19 mouse cellular contexts compared by ENCODE assay signal in genomic region chr2:9547771-9548590, GRCm38 (mm10).
DNase-seq lines count a peak whose midpoint lies in the region; ATAC-seq lines count a peak whose summit lies in the region.
"Had no signal": no experiment of that assay in that cellular context is flagged by ENCODE, and none has a peak within 500 bp of the region (broad histone marks: within the 10 kb centered on the region; RNA-seq: fewer than 3 reads in every experiment).

No protein-coding gene starts in this region.

- H3K9me3 ChIP-seq in heart, embryonic 11.5 days (replicated peaks; ENCODE audit: control insufficient read depth, low read length), result no peaks in the 10 kb centered on the region
- H3K9me3 ChIP-seq in lung, embryonic 15.5 days, result no peaks in the 10 kb centered on the region
- H3K9me3 ChIP-seq: embryonic facial prominence, embryonic 12.5 days; hindbrain, embryonic 13.5 days; limb, embryonic 10.5 days; midbrain, embryonic 12.5 days had no signal

- H3K4me3 ChIP-seq in heart, embryonic 11.5 days (ENCODE audit: low read depth, low read length), result no peak overlapping the region
- no peak overlapping the region for H3K4me3 ChIP-seq in brown adipose tissue, adult 24 weeks (ENCODE audit: insufficient read depth, low read depth, low read length)
- H3K4me3 ChIP-seq in lung, embryonic 15.5 days, result no peak overlapping the region
- H3K4me3 ChIP-seq: embryonic facial prominence, embryonic 12.5 days; hindbrain, embryonic 13.5 days; limb, embryonic 10.5 days; midbrain, embryonic 12.5 days had no signal

- H3K4me1 ChIP-seq in heart, embryonic 11.5 days (ENCODE audit: control insufficient read depth, insufficient read depth, low read length), result no peaks in the 10 kb centered on the region
- H3K4me1 ChIP-seq in brown adipose tissue, adult 24 weeks (ENCODE audit: control insufficient read depth, insufficient read depth, insufficient read length, low read length), result peaks cover 7% of the 10 kb centered on the region
- H3K4me1 ChIP-seq in lung, embryonic 15.5 days, result no peaks in the 10 kb centered on the region
- H3K4me1 ChIP-seq: embryonic facial prominence, embryonic 12.5 days; hindbrain, embryonic 13.5 days; limb, embryonic 10.5 days; midbrain, embryonic 12.5 days had no signal

- H3K27ac ChIP-seq in heart, embryonic 11.5 days (ENCODE audit: low read depth, low read length), result no peak overlapping the region
- H3K27ac ChIP-seq in brown adipose tissue, adult 24 weeks (replicated peaks; ENCODE audit: low read depth, low read length), result peak overlapping the region; percentile 82
- no peak overlapping the region for H3K27ac ChIP-seq in lung, embryonic 15.5 days
- H3K27ac ChIP-seq: embryonic facial prominence, embryonic 12.5 days; hindbrain, embryonic 13.5 days; limb, embryonic 10.5 days; midbrain, embryonic 12.5 days had no signal

- H3K9ac ChIP-seq in heart, embryonic 11.5 days (ENCODE audit: low read depth, low read length), result no peak overlapping the region
- no peak overlapping the region for H3K9ac ChIP-seq in lung, embryonic 15.5 days
- H3K9ac ChIP-seq: embryonic facial prominence, embryonic 12.5 days; forebrain, postnatal 0 days; hindbrain, embryonic 13.5 days; midbrain, embryonic 12.5 days had no signal

- ATAC-seq in heart, embryonic 11.5 days (replicated peaks; ENCODE audit: insufficient number of reproducible peaks, low FRiP score, low TSS enrichment), result no peak
- ATAC-seq in lung, embryonic 15.5 days (ENCODE audit: borderline replicate concordance, extremely low read depth, low FRiP score, low TSS enrichment), result peak; percentile 52; the same call in 1 of the 2 replicates
- ATAC-seq: forebrain, postnatal 0 days; inflammation-experienced regulatory T-cells, adult 6 months; Patski had no signal

- peak; percentile 13 to 51 for DNase-seq in heart, adult 18-20 months
- DNase-seq in lung, postnatal 36 days, result peak; percentile 63
- no peak for DNase-seq in ovary, postnatal 10 days (ENCODE audit: low spot score)
- DNase-seq in MN1 (ENCODE audit: low spot score), result no peak
- DNase-seq: adrenal gland, adult 2 months; cerebellum, adult 11-12 months; cerebellum, postnatal 14 days; forebrain, postnatal 0 days; kidney, adult 8-10 months; kidney, postnatal 10 days had no signal

- WGBS in heart, embryonic 11.5 days (ENCODE audit: insufficient replicate concordance), result 75% methylated on average over 10 of the region's 10 CpGs
- 59% methylated on average over 10 of the region's 10 CpGs for WGBS in lung, embryonic 15.5 days

- no peak overlapping the region for H3K4me2 ChIP-seq in heart, embryonic 11.5 days
- H3K4me2 ChIP-seq in lung, embryonic 15.5 days, result no peak overlapping the region
- H3K4me2 ChIP-seq: embryonic facial prominence, embryonic 12.5 days; hindbrain, embryonic 13.5 days; midbrain, embryonic 12.5 days had no signal

- H3K36me3 ChIP-seq in heart, embryonic 11.5 days (ENCODE audit: control insufficient read depth, insufficient read depth, low read length), result no peaks in the 10 kb centered on the region
- H3K36me3 ChIP-seq in lung, embryonic 15.5 days, result no peaks in the 10 kb centered on the region
- H3K36me3 ChIP-seq: embryonic facial prominence, embryonic 12.5 days; hindbrain, embryonic 13.5 days; limb, embryonic 10.5 days; midbrain, embryonic 12.5 days had no signal

- H3K27me3 ChIP-seq in heart, embryonic 11.5 days (ENCODE audit: control insufficient read depth, insufficient read depth, low read length), result no peaks in the 10 kb centered on the region
- no peaks in the 10 kb centered on the region for H3K27me3 ChIP-seq in lung, embryonic 15.5 days
- H3K27me3 ChIP-seq: embryonic facial prominence, embryonic 12.5 days; hindbrain, embryonic 13.5 days; midbrain, embryonic 12.5 days; Patski had no signal

Comparison
In these comparisons a context has a peak if more than half of its experiments do, and no peak if none do; other contexts are left out.
1. DNase-seq: peak in heart, adult 18-20 months (2 of 2) and lung, postnatal 36 days (single experiment); none in ovary, postnatal 10 days (single experiment) and MN1 (single experiment).